Mouse (Mus musculus): ENCODE measurements around the gene Cnst. TPM values are rescaled to one million over a fixed set of nuclear protein-coding genes. Genes with fewer than 3 reads are reported as not detected.
A peak's percentile ranks its signal among the peaks of the same experiment; 100 is the strongest.

Gene Cnst
- total RNA-seq (2021), result 10 to 100 TPM; 37.2 to 40.1 TPM
- long read RNA-seq, experiment 1, full-length matches to known transcripts, result 17 of 26 reads
- long read RNA-seq, experiment 1, partial matches to known transcripts, result 9 of 26 reads
- long read RNA-seq, experiment 1, other reads (novel, unspliced or antisense), result 0 of 26 reads
- long read RNA-seq, experiment 2, full-length matches to known transcripts, result 8 of 10 reads
- long read RNA-seq, experiment 2, partial matches to known transcripts, result 2 of 10 reads
- long read RNA-seq, experiment 2, other reads (novel, unspliced or antisense), result 0 of 10 reads

DNA sequence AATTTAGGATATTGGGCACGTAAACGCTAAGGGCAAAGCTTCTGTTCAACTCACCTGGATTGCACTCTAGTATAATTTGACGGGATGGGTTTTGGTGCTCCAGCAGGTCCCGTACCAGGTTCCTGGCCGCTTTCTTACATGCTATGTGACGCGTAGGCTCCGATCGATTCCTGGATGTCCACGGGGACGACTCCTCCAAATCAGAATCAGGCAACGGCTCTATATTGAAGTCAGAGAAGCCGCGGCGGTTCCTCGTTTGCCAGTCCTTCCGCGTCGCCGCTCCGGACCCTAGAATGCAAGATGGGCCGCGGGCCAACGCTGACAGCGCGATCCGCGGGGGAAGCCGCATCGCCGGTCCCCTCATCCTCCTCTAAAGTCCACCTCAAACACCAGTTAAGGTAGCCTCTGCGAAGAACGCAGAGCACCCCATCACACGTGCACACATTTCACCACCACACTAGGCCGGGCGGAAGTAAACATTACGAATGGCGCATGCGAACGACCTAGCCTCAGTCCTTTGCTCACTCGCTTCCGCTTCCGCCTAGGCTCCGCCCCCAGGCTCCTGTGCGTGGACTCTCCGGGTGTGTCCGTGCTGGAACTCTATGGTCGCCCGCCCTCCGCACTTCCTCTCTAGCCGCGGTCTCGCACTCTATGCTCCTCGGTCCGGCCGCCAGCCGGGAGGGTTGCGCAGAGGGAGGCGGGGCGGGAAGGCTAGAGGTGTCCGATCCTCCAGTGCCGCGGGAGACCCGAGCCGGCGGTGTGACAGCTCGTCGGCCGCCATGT is at the start of gene Cnst, which contains the start of gene Tfb2m:
Gene Cnst, plus strand, starts transcription at position 603 of the 783 bp plus-strand sequence.
Gene Tfb2m, minus strand, starts transcription at position 500 of the 783 bp plus-strand sequence.
- DNase-seq (ENCODE audit: low spot score in 2 of 2), result peak; percentile 97 to 99

DNA sequence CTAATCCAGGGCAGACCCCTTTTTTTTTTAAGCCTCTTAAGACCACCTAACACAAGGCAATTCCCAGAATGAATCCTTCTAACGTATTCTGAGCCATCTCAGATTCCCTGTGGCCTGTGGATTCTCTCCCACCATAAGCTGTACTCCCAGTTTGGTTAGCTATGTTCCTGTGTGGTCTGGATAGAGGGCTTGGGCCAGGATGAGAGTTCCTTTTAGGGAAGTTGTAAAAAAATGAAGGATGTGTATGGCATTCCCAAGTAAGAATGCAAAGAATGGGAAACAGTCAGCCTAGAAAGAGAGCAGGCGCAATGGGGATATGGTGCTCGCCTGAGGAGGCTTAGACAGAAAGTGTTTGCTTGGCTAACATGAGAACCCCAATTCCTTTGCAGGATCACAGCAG is 46.9 kb upstream of the Cnst start:
- no peak for DNase-seq (ENCODE audit: low spot score in 2 of 2)

DNA sequence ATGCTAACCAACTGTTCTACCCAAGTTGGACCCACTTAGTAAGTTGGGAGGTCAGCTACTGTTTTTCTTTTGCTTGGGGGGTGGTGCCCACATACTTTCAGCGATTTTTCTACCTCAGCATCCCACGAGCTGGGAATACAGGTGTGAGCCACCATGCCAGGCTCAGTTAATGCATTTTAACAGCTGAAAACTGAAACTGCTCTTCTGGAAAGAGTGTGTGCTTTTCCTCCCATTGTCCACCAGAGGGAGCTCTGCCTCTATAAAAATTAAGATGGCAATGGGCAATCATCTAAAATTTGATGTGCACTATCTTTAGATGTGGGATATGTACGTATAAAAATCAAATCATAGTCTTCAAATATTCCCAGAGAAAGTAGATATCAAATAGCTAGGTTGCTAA is 43.6 kb upstream of the Cnst start:
- DNase-seq (ENCODE audit: low spot score in 2 of 2), result peak in 1 of 2 experiments; percentile 19

DNA sequence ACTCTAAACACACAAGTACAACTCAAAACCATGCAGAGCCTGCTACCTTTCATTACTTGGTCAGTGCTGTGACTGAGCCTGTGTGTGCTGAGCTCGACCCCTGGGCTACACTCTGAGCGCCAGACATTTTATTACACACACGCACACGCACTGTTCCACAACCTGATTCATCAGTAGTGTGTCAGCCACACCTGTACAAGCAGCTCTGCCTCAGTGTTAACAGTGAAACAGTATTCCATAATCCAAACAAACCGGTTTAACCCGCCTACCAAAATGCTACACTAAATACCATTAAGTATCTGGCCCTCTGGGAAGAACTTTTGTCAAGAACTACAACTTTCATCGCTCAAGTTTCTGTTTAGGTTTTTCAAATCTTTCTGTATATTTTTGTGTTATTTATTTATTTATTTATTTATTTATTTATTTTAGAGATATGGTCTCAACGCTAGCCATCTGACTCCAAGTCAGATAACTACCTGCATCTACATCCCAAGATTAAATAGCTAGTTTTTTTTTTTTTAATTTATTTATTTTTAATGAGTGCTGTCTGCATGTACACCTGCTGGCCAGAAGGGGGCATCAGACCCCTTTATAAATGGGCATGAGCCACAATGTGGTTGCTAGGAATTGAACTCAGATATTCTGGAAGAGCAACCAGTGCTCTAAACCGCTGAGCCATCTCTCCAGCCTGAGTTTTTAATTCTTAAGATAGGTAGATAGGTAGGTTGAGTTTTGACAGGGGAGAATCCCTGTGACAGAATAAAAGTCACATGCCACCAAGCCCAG is 39.4 kb upstream of the Cnst start:
- DNase-seq (ENCODE audit: low spot score in 2 of 2), result peak in 1 of 2 experiments; percentile 27

DNA sequence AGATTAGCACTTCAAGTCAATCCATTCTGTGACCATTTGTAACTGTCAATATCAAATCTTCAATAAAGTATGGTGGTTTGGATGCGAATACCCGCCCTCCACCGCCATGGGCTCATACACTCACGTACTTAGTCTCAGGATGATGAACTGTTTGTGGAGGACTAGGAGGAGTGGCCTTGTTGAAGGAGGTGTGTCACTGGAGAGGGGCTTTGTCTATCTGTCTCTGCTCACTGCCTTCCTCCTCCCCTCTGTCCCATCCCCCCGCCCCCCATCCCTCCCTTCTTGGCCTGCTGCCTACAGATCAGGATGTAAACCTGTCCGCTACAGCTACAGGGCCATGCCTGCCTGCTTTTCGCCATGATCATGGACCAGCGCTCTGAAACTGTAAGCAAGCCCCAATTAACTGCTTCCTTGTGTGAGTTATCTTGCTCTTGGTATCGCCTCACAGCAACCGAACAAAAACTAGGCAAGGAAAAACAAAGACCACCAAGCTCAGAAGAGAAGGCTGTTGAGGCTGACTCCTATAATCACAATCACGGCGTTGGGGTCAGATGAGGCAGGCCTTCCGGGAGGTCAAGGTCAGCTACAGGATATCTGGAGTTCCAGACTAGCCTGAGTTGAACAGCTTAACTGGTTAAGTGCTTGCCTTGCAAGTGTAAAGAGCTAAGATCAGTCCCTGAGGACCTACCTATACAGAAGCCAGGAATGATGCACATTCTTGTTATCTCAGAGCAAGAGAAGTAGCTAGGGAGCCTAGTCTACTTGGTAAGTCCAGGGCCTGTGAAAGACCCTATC is 35.4 kb upstream of the Cnst start:
- no peak for DNase-seq (ENCODE audit: low spot score in 2 of 2)

DNA sequence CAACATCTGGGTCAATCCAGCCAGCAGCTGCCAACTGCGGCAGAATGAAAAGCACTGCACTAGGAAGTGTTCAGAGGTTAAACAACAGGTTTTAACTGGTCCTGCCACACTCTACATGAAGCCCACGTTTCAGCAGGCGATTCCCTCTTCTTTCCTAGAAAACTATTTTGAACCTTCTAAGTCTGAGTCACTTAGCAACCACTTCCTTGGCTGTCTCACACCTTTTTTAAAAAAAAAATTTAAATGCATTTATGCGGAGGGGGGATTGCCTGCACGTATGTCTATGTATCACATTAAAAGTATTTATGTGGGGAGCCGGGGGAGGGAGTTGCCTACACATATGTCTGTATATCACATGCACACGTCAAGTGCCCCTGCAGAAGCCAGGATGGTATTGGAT is 34.3 kb upstream of the Cnst start:
- DNase-seq (ENCODE audit: low spot score in 2 of 2), result peak; percentile 3 to 33

DNA sequence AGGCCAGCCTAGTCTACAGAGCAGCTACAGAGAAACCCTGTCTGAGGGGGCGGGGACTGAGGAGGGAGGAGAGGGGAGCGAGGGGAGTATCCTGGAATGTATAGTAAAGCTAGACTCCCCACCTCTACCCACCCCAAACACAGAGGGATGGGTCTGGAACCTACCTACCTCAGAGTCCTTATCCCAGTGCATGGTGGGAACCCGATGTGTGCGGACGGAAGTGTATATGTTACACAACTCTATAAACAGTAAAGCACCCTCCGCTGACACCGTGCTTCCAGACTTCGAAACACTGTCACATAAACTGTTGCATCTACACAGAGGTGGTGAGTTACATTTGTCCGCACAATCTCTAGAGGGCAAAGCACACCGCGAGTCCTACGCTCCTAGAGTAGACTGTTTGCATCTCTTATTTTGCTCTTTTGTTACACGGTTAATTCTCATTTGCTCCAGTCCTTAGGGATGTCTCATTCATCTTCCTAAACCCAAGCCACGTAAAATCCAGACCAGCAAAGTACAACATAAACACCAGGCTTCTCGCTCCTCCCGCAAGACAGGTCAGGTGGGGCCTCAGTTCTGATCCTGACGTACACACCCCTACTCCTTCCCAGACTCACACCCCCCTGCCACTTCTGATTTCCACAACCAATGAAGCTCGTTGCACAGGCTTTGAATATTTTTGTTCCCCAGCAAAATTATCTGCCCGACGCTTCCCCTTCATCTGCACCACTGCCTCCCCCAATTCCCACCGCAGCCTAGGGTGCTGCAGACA is 29.0 kb upstream of the Cnst start:
- peak in 1 of 2 experiments; percentile 6 for DNase-seq (ENCODE audit: low spot score in 2 of 2)

DNA sequence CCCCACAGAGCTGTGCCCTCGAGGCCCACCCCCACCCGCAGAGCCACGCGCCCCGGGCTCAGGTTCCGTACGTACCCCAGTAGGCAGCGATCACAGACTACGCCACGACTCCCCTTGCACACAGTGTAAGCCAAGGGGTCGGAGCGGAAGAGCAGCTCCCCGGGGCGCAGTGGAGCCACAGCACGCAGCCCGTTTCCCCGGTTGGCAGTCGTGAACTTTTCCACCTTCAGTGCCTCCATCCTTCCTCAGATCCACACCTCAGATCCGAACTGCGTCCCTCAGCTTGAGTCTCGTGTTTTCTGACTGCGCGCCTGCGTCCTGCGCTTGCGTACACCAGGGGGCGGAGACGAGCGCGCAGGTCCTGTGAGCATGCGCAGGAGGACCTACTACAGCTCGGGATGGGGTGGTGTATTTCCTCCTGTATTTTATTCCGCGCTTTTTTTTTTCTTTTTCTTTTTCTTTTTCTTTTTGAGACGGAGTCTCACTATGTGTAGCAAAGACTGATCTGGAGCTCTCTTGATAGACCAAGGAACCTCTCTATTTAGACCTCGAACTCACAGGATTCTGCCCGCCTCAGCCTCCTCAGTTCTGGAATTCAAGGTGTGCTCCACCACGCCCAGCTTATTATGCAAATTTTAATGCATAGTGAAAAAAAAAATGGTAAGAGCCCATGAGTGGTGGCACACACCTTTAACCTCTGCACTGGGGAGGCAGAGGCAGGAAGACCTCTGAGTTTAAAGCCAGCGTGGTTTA is 28.3 kb upstream of the Cnst start, which contains the start of gene Smyd3:
Gene Smyd3, minus strand, starts transcription at position 329 of the 753 bp plus-strand sequence.
- peak; percentile 86 to 88 for DNase-seq (ENCODE audit: low spot score in 2 of 2)

DNA sequence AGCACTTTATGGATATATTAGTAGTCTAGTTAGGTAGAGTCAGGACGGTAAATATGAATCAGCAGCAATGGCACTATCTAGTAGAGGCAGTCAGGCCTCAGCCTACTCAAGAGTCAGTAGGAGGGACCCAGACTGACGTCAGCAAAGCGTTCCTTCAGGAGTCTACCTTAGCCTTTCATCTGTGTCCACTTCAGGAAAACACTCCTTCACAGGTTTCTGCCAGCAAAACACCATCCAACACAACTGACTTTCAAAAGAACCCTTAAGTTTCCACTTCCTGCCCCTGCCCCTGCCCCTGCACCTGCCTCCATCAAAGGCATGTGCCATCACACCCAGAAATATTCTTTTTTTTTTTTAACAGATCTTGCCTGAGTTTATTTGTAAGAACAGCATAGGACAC is 26.3 kb upstream of the Cnst start:
- no peak for DNase-seq (ENCODE audit: low spot score in 2 of 2)

DNA sequence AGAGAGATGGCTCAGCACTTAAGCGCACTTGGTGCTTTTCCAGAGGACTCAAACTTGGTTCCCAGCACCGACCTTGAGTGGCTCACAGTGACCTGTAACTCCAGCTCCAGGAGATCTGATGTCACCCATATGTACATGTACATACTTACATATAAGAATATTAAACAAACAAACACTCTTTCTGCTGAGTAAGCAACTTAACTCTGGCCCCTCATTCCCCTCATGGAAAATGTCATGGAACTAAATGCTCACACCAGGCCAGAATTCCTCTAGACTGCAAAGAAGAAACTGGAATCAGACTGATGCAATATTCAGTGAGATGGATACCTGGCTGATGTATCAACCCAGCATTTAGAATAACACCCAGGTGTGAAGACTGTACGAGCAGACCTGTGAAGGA is 7.1 kb upstream of the Cnst start:
- no peak for DNase-seq (ENCODE audit: low spot score in 2 of 2)

DNA sequence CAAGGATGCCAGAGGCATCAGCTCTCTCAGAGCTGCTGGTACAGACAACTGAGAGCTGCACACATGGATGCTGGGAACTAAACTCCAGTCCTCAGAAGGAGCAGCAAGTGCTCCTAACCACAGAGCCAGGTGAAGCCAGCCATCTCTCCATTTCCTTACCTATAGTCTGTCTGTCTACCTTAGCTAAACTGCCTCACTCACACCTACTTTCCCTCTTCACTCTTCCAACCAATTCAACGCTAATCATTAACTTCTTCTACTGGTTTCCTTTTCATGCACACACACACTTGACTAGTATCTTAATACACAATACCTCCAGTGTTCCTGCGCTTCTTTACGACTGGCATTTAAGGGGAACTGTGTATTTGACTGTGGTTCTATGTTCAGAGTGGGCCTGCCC is 6.3 kb upstream of the Cnst start:
- no peak for DNase-seq (ENCODE audit: low spot score in 2 of 2)

DNA sequence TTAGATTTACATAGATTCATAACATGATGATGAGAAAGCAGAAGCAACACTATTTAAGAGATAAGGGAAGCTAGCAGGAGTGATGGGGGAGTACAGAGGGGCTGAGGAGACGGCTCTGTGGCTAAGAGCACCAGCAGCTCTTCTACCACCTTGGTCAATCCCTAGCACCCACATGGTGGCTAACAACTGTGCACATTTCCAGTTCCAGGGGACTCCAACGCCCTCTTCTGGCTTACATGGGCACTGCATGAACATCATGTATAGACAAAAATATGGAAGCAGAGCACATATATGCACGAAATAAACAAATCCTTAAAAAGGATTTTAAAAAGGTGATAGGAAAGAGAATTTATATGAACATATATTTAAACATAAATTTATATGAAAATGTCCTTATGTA is 4.7 kb upstream of the Cnst start:
- no peak for DNase-seq (ENCODE audit: low spot score in 2 of 2)

DNA sequence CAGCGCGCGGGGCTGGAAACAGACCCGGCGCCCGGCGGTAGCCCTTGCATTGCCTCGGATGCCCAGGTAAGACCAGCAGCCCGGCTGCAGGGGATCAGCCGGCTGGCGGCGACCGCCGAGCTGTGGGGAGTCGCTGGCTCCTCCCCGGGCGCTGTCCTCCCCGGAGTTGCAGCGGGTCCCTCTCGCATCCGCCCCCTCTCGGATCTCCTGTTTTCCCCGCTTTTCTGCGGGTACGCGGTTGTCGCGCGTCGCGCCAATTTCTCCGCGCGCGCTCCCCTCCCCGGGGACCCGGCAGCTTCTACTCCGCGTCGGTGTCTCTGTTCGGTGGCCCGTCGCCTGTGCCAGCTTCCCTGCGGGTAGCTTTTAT is 364 bp downstream of the Cnst start:
- peak in 1 of 2 experiments; percentile 48 for DNase-seq (ENCODE audit: low spot score in 2 of 2)

DNA sequence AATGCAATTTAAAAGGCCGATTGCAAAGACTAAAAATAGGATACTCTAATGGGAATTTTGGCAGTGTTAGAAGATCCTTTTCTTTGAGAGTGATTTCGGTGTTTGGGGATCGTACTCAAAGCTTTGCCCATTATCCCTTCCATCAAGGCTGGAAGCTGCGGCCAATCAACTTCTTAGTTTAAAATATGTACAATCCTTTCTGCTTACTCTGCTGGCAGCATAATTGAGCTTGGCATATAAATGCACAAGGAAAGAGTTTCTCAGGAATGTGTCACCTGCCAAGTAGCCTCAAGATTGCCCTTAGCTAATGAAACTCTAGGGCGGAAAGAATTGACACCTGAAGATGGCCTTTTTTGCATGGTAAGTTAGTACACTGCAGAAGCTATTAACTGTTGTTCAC is 1.0 kb downstream of the Cnst start:
- DNase-seq (ENCODE audit: low spot score in 2 of 2), result no peak

DNA sequence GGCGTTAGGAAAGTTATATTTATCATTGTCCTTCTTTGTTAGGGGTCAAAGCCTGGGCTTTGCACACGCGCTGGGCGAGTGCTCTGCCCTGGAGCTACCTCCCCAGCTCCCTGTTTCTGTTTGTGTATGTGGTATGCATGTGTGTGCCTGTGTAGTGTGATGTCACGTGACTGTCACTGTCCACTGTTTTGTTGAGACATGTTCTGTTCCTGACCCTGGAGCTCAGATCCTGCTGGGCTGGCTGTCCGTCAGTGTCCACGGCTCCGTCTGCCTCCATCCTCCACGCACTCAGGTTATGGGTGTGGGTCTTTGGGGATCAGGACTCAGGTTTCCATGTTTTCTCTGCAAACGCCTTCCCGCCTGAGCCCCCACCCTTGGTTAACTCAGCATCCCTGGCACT is 2.0 kb downstream of the Cnst start:
- no peak for DNase-seq (ENCODE audit: low spot score in 2 of 2)

DNA sequence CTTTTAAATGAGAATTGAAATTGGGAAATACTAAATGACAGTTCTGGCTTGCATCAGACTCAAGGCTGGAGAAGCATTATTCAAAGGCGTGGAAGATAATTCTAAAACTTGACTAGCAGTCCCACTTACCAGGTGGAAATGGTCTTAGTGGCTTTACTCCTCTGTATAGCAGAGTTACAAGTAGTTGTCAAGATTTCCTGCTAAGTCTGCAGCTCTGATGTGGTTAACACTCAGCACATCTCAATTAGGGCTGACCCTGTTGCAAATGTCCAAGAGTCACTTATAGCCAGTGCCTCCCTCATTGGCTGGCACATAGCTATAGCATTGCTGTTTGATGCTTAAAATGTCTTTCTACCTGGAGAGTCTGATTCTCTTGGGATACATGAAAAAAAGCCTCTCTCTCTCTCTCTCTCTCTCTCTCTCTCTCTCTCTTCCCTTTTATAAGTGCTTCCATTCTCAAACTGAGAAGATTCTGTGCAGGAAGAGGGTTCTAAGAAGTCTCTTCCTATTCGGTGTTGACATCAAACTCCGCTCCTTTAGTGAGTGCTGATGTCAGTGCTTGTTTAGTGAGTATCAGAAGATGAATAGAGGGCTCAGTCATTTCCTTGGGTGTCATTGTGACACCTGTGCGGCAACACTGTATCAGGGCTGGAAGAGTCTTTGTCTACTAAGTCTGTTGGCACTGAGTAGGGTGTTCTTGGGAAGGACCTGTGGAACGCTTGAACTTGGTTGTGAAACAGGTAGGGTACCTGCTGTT is 3.0 kb downstream of the Cnst start:
- DNase-seq (ENCODE audit: low spot score in 2 of 2), result no peak

DNA sequence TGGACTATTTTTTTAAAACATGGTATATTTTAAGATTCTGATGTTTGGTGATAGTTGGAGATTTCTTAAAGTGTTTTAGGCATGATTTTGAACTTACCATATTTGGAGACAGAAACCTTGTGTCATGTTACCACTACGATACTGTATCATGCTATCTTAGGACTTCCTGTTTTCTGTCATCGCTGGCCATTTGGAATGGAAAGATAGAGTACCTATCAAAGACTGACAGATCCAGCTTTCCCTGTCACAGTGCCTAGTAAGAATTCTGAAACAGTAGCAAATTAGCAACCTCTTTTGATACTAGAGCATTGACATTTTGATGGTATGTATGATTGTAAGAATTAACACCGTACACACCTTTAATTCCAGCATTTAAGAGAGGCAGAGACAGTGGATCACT is 5.2 kb downstream of the Cnst start:
- no peak for DNase-seq (ENCODE audit: low spot score in 2 of 2)

DNA sequence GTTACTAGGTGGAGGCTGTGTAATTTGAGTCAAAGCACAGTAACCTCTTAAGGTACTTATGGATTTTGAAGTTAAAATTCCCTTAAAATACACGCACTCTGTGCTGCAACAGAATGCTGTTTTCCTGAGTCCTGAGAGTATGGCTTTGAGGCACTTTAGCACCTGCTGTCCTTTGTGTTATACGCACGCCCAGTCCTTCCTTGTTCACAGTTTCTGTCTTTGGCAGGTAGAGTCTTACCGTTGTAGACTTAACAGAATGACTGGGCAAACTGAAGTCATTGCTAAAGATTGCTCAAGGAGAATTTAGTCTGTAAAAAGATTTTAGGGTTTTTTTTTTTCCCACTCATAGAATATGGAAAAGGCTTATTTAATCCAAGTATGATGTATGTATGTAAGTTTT is 5.8 kb downstream of the Cnst start:
- no peak for DNase-seq (ENCODE audit: low spot score in 2 of 2)

DNA sequence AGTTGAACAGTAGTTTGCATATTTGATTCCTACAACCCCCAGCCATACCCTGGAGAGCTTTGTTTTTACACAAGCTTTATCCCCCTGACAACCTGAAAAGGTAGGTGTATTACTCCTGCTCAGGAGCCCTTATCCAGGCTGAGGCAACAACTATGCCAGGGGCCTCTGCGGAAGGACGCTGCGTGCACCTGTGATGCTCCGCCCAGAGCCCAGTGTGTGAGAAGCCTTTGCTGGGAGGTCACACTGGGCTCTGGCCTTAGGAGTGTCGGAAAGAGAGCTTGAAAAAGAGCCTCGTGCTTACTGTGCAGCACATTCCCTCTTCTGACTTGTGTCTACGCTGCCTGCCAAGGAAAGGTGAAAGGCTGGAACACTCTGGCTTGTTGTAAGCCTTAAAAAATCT is 6.6 kb downstream of the Cnst start:
- no peak for DNase-seq (ENCODE audit: low spot score in 2 of 2)

All from left cerebral cortex, adult 18-20 months (tissue).